Mouse (Mus musculus) inflammation-experienced regulatory T-cells, adult 6 months (primary cell): Measurements from ENCODE around the gene Cacng5. TPM values are rescaled to one million over a fixed set of nuclear protein-coding genes. Genes with fewer than 3 reads are reported as not detected.

ENCODE experiments used
- ATAC-seq: one replicate; pipeline ENCODE4 v1.8.0; 2017
- polyA plus RNA-seq, 3 experiments: library from polyadenylated mRNA; unstranded; fragments of 100-300 nt; shearing (Covaris generic); gene quantifications; one replicate each; pipeline ENCODE4 v1.2.1; 2017

Cacng5 gene
- polyA plus RNA-seq = not detected

DNA sequence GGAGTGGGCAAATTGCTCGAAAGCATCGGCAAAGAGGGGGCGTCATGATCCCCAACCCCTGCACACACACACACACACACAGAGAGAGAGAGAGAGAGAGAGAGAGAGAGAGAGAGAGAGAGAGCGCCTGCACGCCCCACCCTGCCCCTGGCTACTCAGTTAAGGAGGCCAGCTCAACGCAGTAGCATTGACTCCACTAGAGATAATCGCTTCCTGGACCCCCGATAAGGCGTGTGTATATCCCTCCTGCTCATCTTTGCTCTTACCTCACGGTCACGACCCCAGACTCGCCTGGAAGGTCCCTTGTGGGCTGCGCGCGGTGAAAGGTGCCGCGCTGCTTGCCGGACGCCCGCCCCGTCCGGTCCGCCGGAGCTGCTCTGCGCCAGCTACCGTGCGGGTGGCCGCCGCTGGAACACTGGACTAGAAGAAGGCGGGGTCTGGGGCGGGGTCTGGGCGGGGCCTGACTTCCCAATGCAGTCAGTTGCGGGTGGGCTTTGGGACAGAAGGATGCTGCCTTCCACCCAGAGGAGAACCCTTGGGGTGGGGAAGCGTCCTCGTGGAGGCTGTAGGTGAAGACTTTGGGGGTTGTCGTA is at the start of gene Cacng5:
Cacng5 (minus strand) TSS at position 422 of the 593 bp plus-strand sequence.
- no peak for ATAC-seq

DNA sequence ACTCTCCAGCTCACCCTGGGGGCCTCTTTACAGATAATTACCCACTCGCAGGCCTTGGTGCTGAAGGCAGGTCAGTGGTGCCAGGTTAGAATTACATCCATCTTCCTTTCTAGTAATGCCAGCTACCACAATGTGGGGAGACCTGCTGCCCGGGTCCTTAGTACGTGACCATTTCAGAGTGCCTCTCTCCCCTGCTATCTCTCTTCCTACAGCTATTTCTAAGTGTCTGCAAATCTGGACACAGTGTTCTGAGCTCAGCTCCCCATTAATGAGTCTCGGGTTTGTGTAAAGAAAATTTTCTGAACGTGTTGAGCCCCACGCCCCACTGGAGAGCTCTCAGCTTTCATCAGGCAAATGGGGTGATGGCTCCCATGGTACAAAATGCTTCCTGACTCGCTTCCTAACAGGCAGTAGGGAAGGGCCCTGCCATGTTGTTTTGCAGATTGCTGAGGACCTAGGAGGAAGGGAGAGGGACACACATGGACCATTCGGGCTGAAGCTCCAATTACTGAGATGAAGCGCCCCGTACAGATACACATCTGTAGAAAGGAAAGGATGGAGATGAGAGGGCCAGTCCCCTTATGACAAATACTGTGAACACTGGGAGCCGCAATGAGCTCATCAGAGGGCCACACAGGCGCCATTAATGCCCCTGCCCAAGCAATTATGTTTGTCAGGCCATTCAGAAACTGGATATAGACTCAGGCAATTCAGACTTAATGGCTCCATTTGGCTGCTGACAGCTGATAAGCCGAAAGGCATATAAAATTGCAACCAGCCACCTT is 42.9 kb upstream of the Cacng5 start:
- no peak for ATAC-seq

GRCm38 (mm10) chr11:107955191-107956062 is 40.6 kb upstream of the Cacng5 start:
- ATAC-seq = no peak

DNA sequence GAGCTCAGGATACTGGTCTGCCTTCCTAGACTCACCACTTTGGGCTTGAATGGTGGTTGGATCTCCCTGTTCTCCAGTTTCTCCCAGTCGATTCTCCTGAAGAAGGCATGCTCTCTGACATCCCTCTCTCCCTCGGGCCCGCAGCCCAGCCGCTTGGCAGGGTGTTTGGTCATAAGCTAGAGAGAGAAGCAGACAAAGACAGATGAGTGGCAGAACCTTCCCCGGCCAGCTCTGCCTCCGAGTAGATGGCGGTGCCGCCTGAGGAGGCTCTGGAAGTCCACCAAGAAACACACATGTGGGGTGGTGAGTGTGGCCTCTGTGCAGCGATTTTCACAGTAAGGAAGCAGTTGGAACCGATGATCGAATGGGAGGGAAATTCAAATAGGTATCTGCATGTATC is 36.6 kb upstream of the Cacng5 start:
- ATAC-seq = no peak

DNA sequence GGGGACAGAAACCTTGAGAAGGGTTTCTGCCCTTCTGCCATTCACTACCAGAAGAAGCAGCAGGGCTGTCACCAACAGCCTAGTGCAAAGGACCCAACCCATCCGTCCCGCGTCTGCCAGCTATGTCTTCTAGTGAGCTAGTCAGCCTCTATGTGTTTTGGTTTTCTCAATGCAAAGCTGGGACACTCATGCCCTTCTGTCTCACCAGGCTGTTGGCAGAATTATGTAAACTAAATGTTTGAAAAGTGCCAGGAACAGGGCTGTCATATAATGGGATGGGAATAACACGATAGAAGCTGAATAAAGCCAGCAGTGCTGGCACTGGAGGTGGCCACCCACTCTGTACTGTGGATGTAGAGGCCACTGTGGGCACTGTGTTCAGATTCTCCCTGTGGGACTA is 35.8 kb upstream of the Cacng5 start:
- no peak for ATAC-seq

GRCm38 (mm10) chr11:107950211-107950610 is 35.4 kb upstream of the Cacng5 start:
- ATAC-seq = no peak

- ATAC-seq = no peak
Observed at GRCm38 (mm10) chr11:107947951-107948350, 33.1 kb upstream of the Cacng5 start.

- ATAC-seq = no peak
Observed at GRCm38 (mm10) chr11:107946823-107947222, 32.0 kb upstream of the Cacng5 start.

DNA sequence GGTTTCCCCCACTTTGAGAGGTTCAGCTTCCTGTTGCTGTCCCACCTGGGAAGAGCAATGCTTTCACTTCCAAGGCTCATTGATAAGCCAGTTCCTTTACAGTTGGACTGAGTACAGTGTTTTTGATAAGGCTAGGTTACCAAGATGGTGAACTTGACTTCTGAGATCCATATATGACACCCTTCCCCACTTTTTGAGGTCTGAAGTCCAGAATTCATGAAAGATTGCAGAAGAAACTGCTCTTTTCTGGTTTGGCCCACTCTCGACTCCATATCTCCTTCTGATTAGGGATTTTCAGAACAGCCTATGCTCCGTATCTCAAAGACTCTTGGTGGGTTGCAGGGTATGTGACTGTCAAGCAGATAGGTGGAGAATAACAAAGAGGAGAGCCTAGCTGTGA is 22.1 kb upstream of the Cacng5 start:
- no peak for ATAC-seq

GRCm38 (mm10) chr11:107931721-107932120 is 16.9 kb upstream of the Cacng5 start:
- no peak for ATAC-seq

- no peak for ATAC-seq
Observed at GRCm38 (mm10) chr11:107931288-107931687, 16.4 kb upstream of the Cacng5 start.

DNA sequence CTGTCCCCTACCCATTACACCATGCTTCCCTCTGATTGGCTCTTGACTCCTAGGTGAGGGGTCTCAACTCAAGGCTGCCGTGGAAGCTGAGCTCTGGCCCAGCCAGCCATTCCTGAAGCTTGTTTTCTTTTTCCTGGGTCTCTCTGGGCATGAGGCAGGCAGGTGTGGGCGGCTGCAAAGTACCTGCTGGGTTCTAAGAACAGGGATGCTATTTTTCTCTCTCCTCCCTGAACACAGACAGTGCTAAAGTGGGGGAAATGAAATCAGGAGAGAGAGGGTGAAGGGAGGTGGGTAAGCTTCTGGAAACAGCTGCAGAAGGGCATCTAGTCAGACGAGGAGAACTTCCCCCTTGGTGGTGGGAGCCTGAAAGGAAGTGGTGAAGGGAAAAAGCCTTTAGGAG is 14.9 kb upstream of the Cacng5 start:
- no peak for ATAC-seq

DNA sequence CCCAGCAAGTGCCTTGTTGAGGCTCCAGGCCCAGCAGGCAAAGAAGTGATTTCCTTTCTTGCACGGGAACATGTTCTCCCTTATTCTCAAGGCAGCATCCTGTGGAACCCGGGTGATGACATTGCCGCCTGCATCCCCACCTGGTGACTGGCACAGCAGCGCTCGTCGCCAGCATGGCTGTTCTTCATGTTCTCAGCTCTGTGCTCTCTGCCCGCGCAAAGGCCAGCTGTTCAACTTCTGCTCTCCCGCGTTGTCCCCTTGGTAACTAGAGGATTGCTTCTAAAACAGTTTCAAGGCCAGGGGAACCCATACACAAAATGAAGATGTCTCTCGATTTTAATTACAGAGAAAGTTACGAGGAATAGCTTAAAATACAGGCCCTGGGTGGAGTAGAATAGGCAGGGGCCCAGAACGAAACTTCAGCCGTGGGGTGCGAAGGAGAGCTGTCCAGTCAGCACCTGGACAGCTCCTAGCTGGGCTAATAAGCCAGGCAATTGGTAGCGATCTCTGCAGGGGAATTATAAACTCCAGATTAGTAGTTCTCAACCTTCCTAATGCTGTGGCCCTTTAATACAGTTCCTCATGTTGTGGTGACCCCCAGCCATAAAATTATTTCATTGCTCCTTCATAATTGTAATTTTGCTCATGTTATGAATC is 5.1 kb upstream of the Cacng5 start:
- no peak for ATAC-seq

GRCm38 (mm10) chr11:107917721-107918235 is 2.9 kb upstream of the Cacng5 start:
- ATAC-seq = no peak

DNA sequence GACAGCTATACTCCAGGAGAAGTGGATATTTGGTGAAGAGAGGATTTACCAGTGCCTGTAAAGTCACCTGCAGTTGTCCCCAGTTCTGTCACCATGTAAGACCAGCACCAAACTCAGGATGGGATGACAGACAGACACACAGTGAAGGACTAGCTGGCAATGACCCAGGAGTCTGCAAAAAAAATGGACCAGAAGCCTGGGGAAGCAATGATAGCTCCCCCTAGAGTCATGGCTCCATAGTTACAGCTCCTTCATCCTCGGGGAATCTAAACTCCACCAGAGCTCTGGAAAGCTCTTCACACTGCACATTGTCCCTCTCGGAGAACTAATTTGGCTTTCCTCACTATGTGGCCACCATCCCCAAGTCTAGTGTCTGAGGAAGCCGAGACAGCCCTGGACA is 1.5 kb downstream of the Cacng5 start:
- ATAC-seq = no peak

GRCm38 (mm10) chr11:107905364-107905763 is 9.5 kb downstream of the Cacng5 start:
- ATAC-seq = no peak

DNA sequence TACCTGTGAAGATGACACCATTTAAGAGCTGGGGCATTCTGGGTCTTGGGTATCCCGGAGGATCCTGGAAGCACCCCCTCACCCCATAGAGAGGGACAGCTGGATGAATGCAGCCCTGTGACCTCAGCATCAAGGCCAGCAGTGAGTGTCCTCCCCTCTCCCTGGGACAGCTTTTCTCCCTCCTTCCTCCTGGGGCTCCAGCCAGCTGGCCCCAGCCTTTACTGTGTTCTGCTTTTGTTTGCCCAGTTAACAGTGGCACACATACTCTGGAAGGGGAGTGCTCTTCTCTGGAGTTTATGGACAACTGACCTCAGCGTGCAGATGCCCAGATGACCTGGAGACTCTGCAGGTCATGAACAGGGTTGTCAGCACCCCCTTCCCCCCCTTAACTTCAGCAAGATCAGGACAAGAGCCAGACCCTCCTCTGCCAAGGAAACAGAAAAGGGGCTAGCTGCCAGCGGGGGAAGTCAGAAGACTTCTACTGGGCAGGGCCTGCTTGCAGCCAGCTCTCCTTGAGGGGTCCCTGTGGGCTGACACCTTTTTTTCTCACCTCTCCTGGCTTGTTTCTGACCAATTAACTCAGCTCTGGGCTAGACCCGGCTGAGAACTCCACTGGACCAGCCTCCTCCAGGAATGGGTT is 10.8 kb downstream of the Cacng5 start:
- no peak for ATAC-seq

DNA sequence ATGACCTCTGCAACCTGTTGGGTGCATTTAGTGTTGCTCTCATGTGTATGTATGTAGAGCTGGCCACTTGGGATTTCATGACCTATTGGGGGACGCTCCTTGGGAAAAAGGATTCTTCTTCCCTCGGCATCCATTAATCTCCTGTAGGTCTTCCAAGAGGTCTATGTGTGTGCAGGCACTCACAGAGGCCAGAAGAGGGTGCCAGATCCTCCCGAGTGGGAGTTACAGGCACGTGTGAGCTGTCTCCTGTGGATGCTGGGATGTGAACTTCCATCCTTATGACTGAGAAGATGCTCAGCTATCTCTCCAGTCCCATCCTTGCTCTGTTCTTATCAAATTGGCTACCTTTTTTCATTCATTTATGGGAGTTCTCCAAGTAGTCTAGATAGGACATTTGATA is 14.4 kb downstream of the Cacng5 start:
- ATAC-seq = no peak

DNA sequence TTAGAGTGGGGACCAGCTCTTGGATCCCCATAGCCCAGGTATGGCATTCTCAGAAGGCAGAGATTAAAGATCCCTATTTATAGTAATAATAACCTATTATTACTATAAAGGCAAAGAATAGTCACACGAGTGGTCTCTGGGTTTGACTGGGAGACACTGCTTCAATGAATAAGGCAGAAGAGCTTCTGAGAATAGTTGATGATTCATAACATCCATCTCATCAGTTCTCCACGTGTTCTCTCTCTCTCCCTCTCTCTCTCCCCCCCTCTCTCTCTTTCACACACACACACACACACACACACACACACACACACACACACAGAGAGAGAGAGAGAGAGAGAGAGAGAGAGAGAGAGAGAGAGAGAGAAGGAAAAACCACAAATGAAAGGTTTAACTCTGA is 16.2 kb downstream of the Cacng5 start:
- no peak for ATAC-seq

GRCm38 (mm10) chr11:107895635-107896034 is 19.2 kb downstream of the Cacng5 start:
- ATAC-seq = no peak

DNA sequence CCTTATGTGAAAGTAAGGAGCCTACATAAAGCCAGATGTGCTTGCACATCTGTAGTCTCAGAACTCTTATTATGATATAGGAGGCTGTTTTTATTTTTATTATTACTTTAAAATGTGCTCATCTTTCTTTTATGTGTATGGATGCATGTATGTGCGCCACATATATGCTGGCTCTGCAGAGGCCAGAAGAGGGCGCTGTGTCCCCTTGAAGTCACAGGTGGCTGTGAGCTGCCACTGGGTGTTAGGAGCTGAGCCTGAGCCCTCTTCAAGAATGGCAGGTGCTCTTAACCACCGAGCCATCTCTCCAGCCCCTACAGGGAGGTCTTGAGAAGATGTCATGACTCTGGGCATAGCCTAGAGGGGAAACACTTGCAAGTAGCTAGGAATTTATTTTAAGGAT is 23.5 kb downstream of the Cacng5 start:
- ATAC-seq = no peak

DNA sequence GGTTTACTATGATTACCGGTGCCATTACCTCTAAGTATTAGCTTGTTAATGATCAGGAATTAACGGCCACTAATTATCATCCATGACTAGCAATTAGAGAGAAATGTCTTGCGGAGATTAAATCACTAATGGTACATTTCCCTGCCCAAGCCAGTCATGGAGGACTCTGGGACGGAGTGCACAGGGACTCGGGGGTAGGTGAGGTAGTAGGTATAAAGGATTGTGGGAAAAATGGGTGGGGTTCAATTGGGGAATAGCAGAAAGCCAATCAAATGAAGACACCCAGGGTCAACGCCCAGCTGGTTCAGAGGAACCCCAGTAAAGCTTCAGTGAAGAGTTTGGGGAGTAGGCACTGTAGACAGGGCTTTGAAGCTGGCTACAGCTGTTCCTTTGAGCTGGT is 27.5 kb downstream of the Cacng5 start:
- no peak for ATAC-seq
